Comparison of ENCODE assay signal across 10 mouse cellular contexts in the genomic region with DNA sequence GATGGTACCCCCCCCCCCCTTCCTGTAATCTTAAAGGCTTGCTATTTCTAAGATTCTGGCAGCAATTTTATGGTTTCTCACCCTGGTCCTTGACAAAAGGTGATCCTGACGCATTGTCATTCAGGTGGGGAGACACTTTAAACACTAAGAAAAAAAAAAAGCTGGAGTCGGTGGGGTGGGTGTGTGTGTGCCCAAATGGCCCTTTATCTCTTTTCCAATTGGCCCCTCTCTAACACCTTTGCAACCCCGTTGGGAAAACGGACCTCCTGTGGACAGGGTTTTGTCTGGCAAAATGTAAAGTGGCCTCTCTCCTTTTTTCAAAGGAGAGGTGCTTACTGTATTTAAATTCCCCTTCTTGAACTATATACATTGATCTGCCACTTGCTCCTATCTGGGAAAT. TPM values are rescaled to one million over a fixed set of nuclear protein-coding genes. Genes with fewer than 3 reads are reported as not detected.
DNase-seq lines count a peak whose midpoint lies in the region; ATAC-seq lines count a peak whose summit lies in the region.
"Had no signal": no experiment of that assay in that cellular context is flagged by ENCODE, and none has a peak within 500 bp of the region (broad histone marks: within the 10 kb centered on the region; RNA-seq: fewer than 3 reads in every experiment).

No protein-coding gene starts in this region.

- peak overlapping the region; percentile 88 for H3K4me2 ChIP-seq in heart, embryonic 15.5 days
- peak overlapping the region; percentile 82 for H3K4me2 ChIP-seq in hindbrain, embryonic 12.5 days (replicated peaks)
- peak overlapping the region; percentile 82 for H3K4me2 ChIP-seq in midbrain, embryonic 13.5 days (replicated peaks)

- no peak for DNase-seq in heart, adult 9 months (ENCODE audit: low spot score in 2 of 2)
- no peak for DNase-seq in embryonic facial prominence, embryonic 10.5 days (ENCODE audit: low spot score)
- no peak for DNase-seq in gastrocnemius, postnatal 25 days
- no peak for DNase-seq in gastrocnemius, postnatal 14 days
- no peak for DNase-seq in spleen, adult 18-20 months
- DNase-seq: cerebellum, adult 18-20 months had no signal

- no peak overlapping the region for H3K27ac ChIP-seq in heart, embryonic 15.5 days
- H3K27ac ChIP-seq in embryonic facial prominence, embryonic 10.5 days (replicated peaks): no peak overlapping the region
- no peak overlapping the region for H3K27ac ChIP-seq in hindbrain, embryonic 12.5 days
- peak overlapping the region; percentile 96; the same call in 1 of the 2 replicates for H3K27ac ChIP-seq in midbrain, embryonic 13.5 days

- H3K27me3 ChIP-seq in heart, embryonic 15.5 days: no peaks in the 10 kb centered on the region
- 0 out of 2 replicates have a peak, but pooled peaks cover 7% of the 10 kb centered on the region for H3K27me3 ChIP-seq in embryonic facial prominence, embryonic 10.5 days (replicated peaks; ENCODE audit: low read depth, poor library complexity, severe bottlenecking)
- H3K27me3 ChIP-seq in hindbrain, embryonic 12.5 days: no peaks in the 10 kb centered on the region
- H3K27me3 ChIP-seq in midbrain, embryonic 13.5 days: no peaks in the 10 kb centered on the region

- no peaks in the 10 kb centered on the region for H3K9me3 ChIP-seq in heart, embryonic 15.5 days (replicated peaks)
- H3K9me3 ChIP-seq in embryonic facial prominence, embryonic 10.5 days: no peaks in the 10 kb centered on the region
- H3K9me3 ChIP-seq in hindbrain, embryonic 12.5 days (replicated peaks): no peaks in the 10 kb centered on the region
- no peaks in the 10 kb centered on the region for H3K9me3 ChIP-seq in midbrain, embryonic 13.5 days

- intact Hi-C loops in gastrocnemius, postnatal 14 days (cut with DNase I; ENCODE audit: low total_unique reads): loop anchor here (10.0 kb wide), 1 partner anchor 206 kb away; no protein-coding TSS in a partner anchor

- ATAC-seq in heart, embryonic 15.5 days (replicated peaks; ENCODE audit: insufficient number of reproducible peaks, insufficient read depth, low FRiP score, low read depth): no peak
- ATAC-seq in hindbrain, embryonic 12.5 days (ENCODE audit: low FRiP score): no peak
- ATAC-seq in midbrain, embryonic 13.5 days: no peak
- ATAC-seq: activated CD4-positive, CD25-positive, alpha-beta regulatory T cell, adult 4 months had no signal

- H3K4me3 ChIP-seq in heart, embryonic 15.5 days: peak overlapping the region; percentile 67
- H3K4me3 ChIP-seq in embryonic facial prominence, embryonic 10.5 days: peak overlapping the region; percentile 93
- H3K4me3 ChIP-seq in hindbrain, embryonic 12.5 days: peak overlapping the region; percentile 91
- peak overlapping the region; percentile 98 for H3K4me3 ChIP-seq in midbrain, embryonic 13.5 days (replicated peaks)

- no peak overlapping the region for H3K9ac ChIP-seq in heart, embryonic 15.5 days
- peak overlapping the region; percentile 95 for H3K9ac ChIP-seq in hindbrain, embryonic 12.5 days
- peak overlapping the region; percentile 96 for H3K9ac ChIP-seq in midbrain, embryonic 13.5 days (replicated peaks)

- peaks cover 45% of the 10 kb centered on the region for H3K4me1 ChIP-seq in heart, embryonic 15.5 days (replicated peaks)
- peaks cover 53% of the 10 kb centered on the region for H3K4me1 ChIP-seq in embryonic facial prominence, embryonic 10.5 days
- H3K4me1 ChIP-seq in hindbrain, embryonic 12.5 days: peaks cover 44% of the 10 kb centered on the region
- H3K4me1 ChIP-seq in midbrain, embryonic 13.5 days (replicated peaks): peaks cover 59% of the 10 kb centered on the region

- WGBS in heart, embryonic 15.5 days: 47% methylated on average over 4 of the region's 4 CpGs
- WGBS in embryonic facial prominence, embryonic 10.5 days: 12% methylated on average over 4 of the region's 4 CpGs
- WGBS in hindbrain, embryonic 12.5 days: 7% methylated on average over 4 of the region's 4 CpGs
- WGBS in midbrain, embryonic 13.5 days: 6% methylated on average over 4 of the region's 4 CpGs

- no peaks in the 10 kb centered on the region for H3K36me3 ChIP-seq in heart, embryonic 15.5 days
- H3K36me3 ChIP-seq in embryonic facial prominence, embryonic 10.5 days (replicated peaks): peaks cover 4% of the 10 kb centered on the region; the same call in 1 of the 2 replicates
- no peaks in the 10 kb centered on the region for H3K36me3 ChIP-seq in hindbrain, embryonic 12.5 days
- no peaks in the 10 kb centered on the region for H3K36me3 ChIP-seq in midbrain, embryonic 13.5 days

RNA-seq across cellular contexts. Expression of a gene that starts 2.5 kb away (rescaled TPM):
- polyA plus RNA-seq in heart, embryonic 15.5 days (2015; fragmentation: Nextera tagmentation; extraction: Ambion mirVana): 6.2 and 11.6 TPM in 2 replicates
- 20.6 and 24.5 TPM in 2 replicates for polyA plus RNA-seq in embryonic facial prominence, embryonic 10.5 days (2016; fragmentation: Nextera tagmentation; extraction: Ambion mirVana)
- polyA plus RNA-seq in hindbrain, embryonic 12.5 days (2016; fragmentation: Nextera tagmentation; extraction: Ambion mirVana): 34.7 and 35.5 TPM in 2 replicates
- polyA plus RNA-seq in midbrain, embryonic 13.5 days (2015; fragmentation: Nextera tagmentation; extraction: Ambion mirVana): 30.0 and 38.9 TPM in 2 replicates
- 1 to 10 TPM; 2.9 to 4.2 TPM for total RNA-seq in gastrocnemius, postnatal 25 days (2021)
- 1 to 10 TPM; 5.0 to 5.2 TPM for total RNA-seq in gastrocnemius, postnatal 14 days (2021)
- polyA plus RNA-seq: activated CD4-positive, CD25-positive, alpha-beta regulatory T cell, adult 4 months had no signal
